Comparison of ENCODE assay signal across 8 mouse cellular contexts in genomic region chr13:93771588-93772278, GRCm38 (mm10). TPM values are rescaled to one million over a fixed set of nuclear protein-coding genes. Genes with fewer than 3 reads are reported as not detected.
DNase-seq lines count a peak whose midpoint lies in the region; ATAC-seq lines count a peak whose summit lies in the region.

TSS of gene Arsb (plus strand) at chr13:93771630.

- peak within 1 kb of the TSS; percentile 82 for H3K9ac ChIP-seq in hindbrain, embryonic 11.5 days (ENCODE audit: low read depth, low read length)

- H3K27me3 ChIP-seq in hindbrain, embryonic 11.5 days (ENCODE audit: control insufficient read depth, insufficient read depth, low read length) = no peaks in the 10 kb centered on the region

- under 1% methylated on average over 66 of the region's 66 CpGs for WGBS in hindbrain, embryonic 11.5 days

- H3K4me3 ChIP-seq in hindbrain, embryonic 11.5 days (ENCODE audit: low read depth, low read length) = peak within 1 kb of the TSS; percentile 58

- H3K36me3 ChIP-seq in hindbrain, embryonic 11.5 days (ENCODE audit: control insufficient read depth, insufficient read depth, low read length) = no peaks in the 10 kb centered on the region

- peak within 1 kb of the TSS; percentile 81 for H3K27ac ChIP-seq in hindbrain, embryonic 11.5 days (ENCODE audit: low read depth, low read length)

- peak within 1 kb of the TSS; percentile 93 for H3K4me2 ChIP-seq in hindbrain, embryonic 11.5 days (replicated peaks; ENCODE audit: low read depth, low read length)

- H3K4me1 ChIP-seq in hindbrain, embryonic 11.5 days (replicated peaks; ENCODE audit: control insufficient read depth, insufficient read depth, low read length) = no peaks in the 10 kb centered on the region

- DNase-seq in NIH3T3 (ENCODE audit: low read depth) = peak; percentile 88
- DNase-seq in cerebellum, postnatal 10 days = peak; percentile 93 to 94
- DNase-seq in frontal cortex, postnatal 10 days (ENCODE audit: low spot score in 2 of 2) = peak; percentile 63 to 75
- peak; percentile 87 for DNase-seq in hindbrain, embryonic 11.5 days (ENCODE audit: low spot score)
- DNase-seq in layer of hippocampus, postnatal 14 days (ENCODE audit: low spot score in 2 of 2) = peak; percentile 74 to 78
- peak; percentile 90 for DNase-seq in lung, postnatal 10 days
- peak; percentile 76 for DNase-seq in ovary, postnatal 14 days (ENCODE audit: low spot score)
- peak; percentile 40 to 67 for DNase-seq in thymus, postnatal 10 days (ENCODE audit: low spot score in 2 of 2)

- peak; percentile 98 for ATAC-seq in hindbrain, embryonic 11.5 days (ENCODE audit: low FRiP score)

- no peaks in the 10 kb centered on the region for H3K9me3 ChIP-seq in hindbrain, embryonic 11.5 days (ENCODE audit: control insufficient read depth, low read length)

RNA-seq across cellular contexts. Expression of gene Arsb, which starts in this region (rescaled TPM):
- 6.4 and 7.0 TPM in 2 replicates for polyA plus RNA-seq in hindbrain, embryonic 11.5 days (2014; fragmentation: Nextera tagmentation; extraction: Ambion mirVana)
- total RNA-seq in layer of hippocampus, postnatal 14 days (2021) = 100 to 1,000 TPM; 106 to 114 TPM

Comparison
In these comparisons a context has a peak if more than half of its experiments do, and no peak if none do; other contexts are left out.
1. Peak in every context shown above with its lines: DNase-seq, ATAC-seq, H3K4me3 ChIP-seq and H3K27ac ChIP-seq.